Mouse (Mus musculus) thymus, adult 2 months (tissue): ENCODE results near the gene Auts2.

Experiments used
- CTCF ChIP-seq: fragments of 200-500 bp; IDR thresholded peaks from 2 replicates; pipeline ENCODE4 v1.5.1; 2012; ENCODE audit warnings: mild to moderate bottlenecking, control low read depth, low read length, moderate library complexity, borderline replicate concordance; ENCODE audit not compliant: control insufficient read depth, poor library complexity, insufficient read depth; ENCODE audit errors: extremely low read depth
- POLR2A ChIP-seq: fragments of 200-500 bp; IDR thresholded peaks from 2 replicates; pipeline ENCODE4 v1.6.1; 2012; ENCODE audit warnings: mild to moderate bottlenecking, low read length, control low read depth, moderate library complexity; ENCODE audit not compliant: control insufficient read depth, poor library complexity, insufficient read depth; ENCODE audit errors: extremely low read depth

DNA sequence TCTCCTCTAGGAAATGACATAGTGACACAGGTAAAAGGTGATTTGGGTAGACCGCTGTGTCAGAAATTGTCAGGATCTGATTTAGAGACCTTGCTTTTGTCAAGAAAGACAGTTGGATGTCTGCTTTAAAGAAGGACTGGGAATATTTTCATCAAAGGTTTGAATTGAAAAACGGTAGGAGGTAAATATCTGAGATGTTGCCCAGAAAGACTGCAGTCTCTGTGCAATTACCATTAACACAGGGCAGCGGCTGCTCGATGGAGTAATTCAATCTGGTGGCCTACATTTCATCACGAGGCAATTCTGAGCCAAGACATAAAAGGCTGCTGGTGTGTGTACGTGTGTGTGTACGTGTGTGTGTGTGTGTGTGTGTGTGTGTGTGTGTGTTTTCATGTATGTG lies 529.8 kb downstream of the Auts2 start:
- TF ChIP-seq CTCF (no peak), POLR2A (no peak)
